Mouse (Mus musculus) adrenal gland, postnatal 4 days (tissue): ENCODE results near the gene AC192777.2. TPM values are rescaled to one million over a fixed set of nuclear protein-coding genes. Genes with fewer than 3 reads are reported as not detected.
"Not testable (repeated sequence)": the region's sequence is repeated elsewhere in the genome, so short reads cannot be mapped to it uniquely, and the experiment has no call there.

Experiments
- DNase-seq, 2 experiments: peaks; one replicate each; pipeline ENCODE4 v3.0.0; 2021 to 2022; ENCODE audit warnings: low spot score in 2 of 2, mixed read lengths in 2 of 2
- long read RNA-seq, 2 experiments: library from polyadenylated mRNA; stranded (forward); transcript quantifications; one replicate each; pipeline ENCODE4 v2.0.0; 2021
- microRNA-seq: library from miRNA; unstranded; fragments of <30 nt; microRNA quantifications from one replicate; pipeline ENCODE4 v1.2.0, GENCODE M21; 2021
- total RNA-seq, 2 experiments: library from RNA; stranded (reverse); gene quantifications; 2 replicates each; pipeline ENCODE4 v1.2.3; 2021

The AC192777.2 gene
- total RNA-seq = not detected
- long read RNA-seq, experiment 1 = 0 reads
- long read RNA-seq, experiment 2 = 0 reads

DNA sequence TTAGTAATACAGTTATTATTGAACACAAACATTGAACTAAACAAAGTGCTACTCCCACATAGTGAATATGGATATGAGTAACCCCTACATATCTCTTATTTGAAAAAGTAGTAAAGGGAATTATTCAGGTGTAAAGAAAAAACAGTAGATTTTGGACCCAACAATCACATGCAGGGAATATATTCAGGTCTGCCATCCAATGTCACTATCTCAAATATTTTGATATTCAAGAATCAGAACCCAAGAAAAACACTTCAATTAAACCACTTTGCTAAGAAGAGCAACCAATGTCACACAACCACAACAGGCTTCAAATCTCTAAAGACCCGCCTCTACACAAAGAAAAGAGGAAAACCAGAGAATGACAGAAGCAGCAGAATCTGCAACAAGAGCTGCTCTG is at the start of gene AC192777.2:
AC192777.2 (plus strand) TSS at position 301 of the 400 bp plus-strand sequence.
- DNase-seq = not testable (repeated sequence)

DNA sequence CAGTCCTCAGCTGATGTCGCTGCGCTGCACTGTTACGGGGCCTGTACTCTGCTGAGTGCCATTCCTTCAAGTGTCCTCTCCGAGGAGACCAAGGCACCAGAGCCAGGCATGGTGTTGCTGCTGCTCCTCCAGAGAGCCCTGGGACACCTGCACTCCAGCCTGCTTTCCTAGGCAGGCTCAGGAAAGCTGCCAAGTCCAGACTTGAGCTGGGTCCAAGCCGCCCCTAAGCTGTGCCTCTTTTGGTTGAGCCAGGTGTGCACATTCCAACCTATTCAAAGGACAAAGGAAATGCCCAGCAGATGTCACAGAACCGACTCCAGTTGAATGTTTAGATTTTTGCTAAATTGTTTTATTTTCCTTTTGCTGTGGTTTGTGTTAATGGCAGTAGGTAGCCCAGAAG is 20.9 kb downstream of the AC192777.2 start:
- not testable (repeated sequence) for DNase-seq

DNA sequence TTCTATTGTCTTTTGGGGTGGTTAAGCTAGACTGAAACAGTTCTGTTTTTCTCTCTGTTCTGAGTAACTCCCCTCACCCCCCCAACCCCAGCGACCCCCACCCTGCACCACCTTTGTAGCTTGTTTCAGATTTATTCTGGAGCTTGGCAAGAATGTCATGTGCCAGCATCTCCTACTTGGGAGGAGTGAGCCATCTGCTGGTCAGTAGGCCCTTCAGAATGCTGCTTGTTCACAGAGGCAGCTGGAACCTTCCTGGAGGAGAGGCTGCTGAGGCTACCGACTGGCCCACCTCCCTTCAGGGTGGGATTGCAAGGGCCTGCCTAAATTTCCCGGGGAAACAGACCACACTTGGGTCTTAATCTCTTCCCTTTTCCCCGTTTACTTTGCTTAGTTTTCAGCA is 21.6 kb downstream of the AC192777.2 start:
- not testable (repeated sequence) for DNase-seq

Small RNA genes lying within 50 kb of the gene (microRNA-seq; reads per million reads assigned to microRNA genes)
- gene Gm26376 = not detected

Other genes with a start within 250 kb of the AC192777.2 start
- not detected for gene Esp38, start 144.9 kb upstream of the AC192777.2 start, total RNA-seq
- not detected for gene Pgk2, start 113.2 kb downstream of the AC192777.2 start, total RNA-seq
- gene Crisp3, start 146.8 kb downstream of the AC192777.2 start, total RNA-seq = not detected
- not detected for gene Crisp1, start 223.8 kb downstream of the AC192777.2 start, total RNA-seq